Mouse (Mus musculus) v-Abl transformed pro-B cells (cell line): ENCODE results near the gene Klf2.

Experiments
- in situ Hi-C, 2 experiments: fragments of 400-800 bp; cut with MboI; formaldehyde crosslinking; loops; one replicate each; pipeline ENCODE4 v1.15.1; 2025; ENCODE audit not compliant: unreplicated experiment in 2 of 2

Gene Klf2

DNA sequence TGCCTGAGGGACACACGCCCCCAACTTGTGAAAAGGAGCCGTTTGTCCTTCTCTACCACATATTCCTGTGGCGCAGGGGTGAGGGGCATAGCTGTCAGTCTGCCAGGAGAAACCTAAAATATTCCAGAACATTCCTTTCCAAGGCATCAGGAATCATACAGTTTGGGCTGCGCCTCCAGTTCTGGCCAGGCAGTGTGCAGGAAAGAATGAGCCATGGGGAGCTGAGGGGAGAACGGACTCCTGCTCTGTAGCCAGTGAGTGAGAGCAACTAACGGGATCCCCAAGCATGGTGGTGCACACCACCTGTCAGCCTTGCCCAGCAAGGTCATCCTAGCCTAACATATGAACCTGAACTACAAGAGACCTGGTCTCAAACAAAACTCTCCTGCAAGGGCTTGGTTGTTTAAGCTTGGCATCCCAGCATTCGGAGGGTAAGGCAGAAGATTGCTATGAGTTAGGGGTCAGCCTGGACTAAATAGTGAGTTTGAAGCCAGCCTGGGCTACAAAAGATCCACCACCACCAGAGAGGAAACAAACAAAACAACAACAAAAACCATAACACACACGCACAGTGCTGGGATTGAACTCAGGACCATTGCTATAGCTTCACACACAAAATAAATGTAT is 15.7 kb upstream of the Klf2 start:
- in situ Hi-C loops = loop anchor here in 1 of 2 experiments (5.0 kb wide), 2 partner anchors 36 to 49 kb away; no protein-coding TSS in a partner anchor

DNA sequence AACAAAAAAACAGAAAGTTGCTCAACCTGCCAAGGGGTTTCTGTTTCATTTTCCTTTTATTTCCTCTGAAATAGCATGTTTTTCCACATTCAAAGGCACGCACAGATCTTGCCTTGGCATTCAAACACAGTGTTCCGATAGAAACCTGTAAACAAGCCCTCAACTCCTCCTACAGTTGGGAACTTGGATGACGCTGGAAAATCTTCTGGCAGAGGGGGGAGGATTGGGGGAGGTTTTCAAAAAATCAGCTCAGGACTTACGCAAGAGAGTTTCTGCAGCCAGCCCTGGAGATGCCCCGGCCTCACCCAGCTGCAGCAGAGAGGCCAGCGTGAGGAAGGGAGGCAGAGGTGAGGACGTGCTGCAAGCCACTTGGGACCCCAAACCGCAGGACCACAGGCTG is 15.2 kb upstream of the Klf2 start:
- in situ Hi-C loops = loop anchor here in 1 of 2 experiments (5.0 kb wide), 2 partner anchors 36 to 49 kb away; no protein-coding TSS in a partner anchor

DNA sequence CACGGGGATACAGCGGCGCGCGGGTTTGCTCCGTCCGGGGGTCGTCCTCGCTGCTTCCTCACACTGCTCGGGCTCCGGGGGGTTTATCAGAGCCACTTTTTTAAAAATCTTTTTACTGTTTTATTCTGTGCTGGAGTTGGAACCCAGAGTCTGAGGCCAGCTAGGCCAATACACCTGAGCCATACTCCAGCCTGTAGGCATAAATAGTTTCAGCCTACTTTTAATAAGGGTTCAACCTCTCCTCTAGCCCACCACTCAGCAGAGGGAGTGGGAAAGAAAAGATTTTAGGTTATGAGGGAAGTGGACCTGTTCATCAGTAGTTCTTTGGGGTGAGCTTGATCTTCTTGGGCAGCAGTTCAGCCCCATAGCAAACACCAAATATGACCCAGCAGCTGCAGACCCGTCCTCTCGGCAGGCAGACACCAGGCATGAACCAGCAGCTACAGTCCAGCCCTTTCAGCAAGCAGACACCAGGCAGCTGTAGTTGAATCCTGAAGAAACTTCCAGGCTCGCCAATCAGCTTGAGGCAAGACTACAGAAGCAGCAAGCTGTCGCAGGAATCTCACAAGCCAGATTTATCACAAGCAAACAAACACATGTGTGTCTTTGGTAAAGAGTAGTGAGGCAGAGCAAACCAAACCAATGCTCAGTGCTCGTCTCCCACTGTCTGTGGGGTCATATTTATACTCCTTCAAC is 13.5 kb upstream of the Klf2 start, which contains the start of gene Gm10282:
Gene Gm10282 (minus strand): TSS at position 51 of the 696 bp plus-strand sequence.
- in situ Hi-C loops = loop anchor here in 1 of 2 experiments (5.0 kb wide), 1 partner anchor 47 kb away; no protein-coding TSS in a partner anchor

DNA sequence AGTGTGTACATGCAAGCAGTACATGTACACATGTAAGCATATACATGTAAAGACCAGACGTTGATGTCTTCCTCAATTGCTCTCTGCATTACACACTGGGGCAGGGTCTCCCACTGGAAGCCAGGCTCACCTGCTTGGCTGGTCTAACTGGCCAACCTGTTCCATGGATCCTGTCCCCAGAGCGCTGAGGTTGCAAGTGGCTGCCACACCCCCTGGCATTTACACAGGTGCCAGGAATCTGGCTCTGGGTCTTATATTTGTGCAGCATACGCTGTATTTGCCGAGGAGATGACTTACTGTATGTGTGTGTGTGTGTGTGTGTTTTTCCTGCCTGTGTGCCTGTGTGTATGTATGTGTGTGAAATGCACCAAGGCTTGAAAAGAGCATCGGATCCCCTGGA is 11.9 kb upstream of the Klf2 start:
- in situ Hi-C loops = loop anchor here in 1 of 2 experiments (5.0 kb wide), 1 partner anchor 45 kb away; no protein-coding TSS in a partner anchor

DNA sequence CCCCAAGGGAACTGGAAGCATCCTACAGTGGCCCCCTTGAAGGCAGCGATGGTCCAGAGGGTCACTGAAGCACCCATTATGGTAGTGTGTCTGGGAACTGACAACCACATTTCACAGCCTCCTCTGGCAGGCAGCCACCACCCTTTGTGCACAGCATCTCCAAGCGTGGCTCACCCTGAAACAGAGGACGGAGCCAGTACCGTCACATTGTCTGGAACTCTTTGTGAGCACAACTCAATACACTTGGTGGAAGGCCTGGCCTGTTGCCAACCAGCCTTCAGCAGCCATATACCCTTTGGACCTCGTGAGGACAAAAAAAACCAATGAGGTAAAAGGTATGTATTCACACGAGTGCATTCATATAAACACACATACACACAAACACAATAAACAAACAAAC is 10.6 kb upstream of the Klf2 start:
- in situ Hi-C loops = loop anchor here in 1 of 2 experiments (5.0 kb wide), 1 partner anchor 44 kb away; no protein-coding TSS in a partner anchor

DNA sequence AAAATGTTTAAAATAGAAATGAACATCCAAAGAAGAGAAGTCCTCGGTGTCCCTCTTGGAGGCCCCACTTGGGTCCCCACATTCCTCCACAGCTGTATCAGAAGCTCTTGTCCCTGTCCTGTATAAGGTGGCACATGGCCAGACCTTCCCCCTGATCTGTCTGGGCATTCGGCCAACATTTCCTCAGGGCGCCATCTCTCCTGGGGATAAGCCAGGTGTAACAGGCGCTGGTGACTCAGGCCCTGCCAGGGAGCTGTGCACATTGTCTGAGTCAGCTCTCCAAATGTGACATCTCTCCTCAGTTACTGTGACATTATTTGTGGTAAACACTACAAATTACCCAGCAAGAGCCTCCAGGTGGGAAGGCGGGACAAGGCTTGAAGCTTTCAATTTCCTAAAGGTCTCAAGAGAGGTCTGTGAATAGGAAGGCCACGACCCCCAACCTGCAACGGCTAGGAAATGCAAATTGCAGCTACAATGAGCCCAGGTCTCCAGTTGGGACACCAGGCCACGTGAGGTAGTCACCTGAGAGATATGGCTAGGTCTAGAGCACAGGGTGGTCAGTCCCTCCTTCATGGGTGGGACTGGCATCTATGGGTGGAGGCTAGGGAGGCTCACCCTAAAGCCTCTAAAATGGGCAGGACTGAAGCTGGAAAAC is 7.9 kb upstream of the Klf2 start:
- in situ Hi-C loops = no loop called here

DNA sequence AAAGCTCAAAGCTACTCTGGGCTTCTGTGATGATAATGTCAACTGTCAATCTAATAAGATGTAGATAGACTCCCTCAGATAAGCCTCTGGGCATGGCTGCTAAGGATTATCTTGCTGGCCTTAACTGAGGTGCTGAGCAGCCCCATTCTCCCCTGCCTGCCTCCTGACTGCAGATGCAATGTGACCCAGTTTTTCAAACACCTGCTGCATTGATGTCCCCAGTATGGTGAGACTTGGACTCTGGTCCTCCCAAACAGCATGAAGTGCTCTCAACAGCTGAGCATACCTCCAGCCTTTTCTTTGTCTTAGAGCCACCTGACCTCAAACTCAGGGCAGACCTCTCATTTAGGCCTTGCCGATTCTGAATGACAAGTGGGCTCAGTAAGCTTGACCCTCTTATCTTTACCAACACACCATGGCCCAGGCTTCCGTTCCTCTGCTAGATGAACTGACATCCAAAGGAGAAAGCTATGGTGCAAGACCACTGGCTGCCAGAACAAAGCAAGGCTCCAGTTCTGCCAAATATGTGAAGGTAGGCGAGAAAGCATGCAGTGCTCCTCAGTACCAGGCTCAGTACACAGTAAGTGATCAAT is 5.8 kb upstream of the Klf2 start:
- in situ Hi-C loops = no loop called here

DNA sequence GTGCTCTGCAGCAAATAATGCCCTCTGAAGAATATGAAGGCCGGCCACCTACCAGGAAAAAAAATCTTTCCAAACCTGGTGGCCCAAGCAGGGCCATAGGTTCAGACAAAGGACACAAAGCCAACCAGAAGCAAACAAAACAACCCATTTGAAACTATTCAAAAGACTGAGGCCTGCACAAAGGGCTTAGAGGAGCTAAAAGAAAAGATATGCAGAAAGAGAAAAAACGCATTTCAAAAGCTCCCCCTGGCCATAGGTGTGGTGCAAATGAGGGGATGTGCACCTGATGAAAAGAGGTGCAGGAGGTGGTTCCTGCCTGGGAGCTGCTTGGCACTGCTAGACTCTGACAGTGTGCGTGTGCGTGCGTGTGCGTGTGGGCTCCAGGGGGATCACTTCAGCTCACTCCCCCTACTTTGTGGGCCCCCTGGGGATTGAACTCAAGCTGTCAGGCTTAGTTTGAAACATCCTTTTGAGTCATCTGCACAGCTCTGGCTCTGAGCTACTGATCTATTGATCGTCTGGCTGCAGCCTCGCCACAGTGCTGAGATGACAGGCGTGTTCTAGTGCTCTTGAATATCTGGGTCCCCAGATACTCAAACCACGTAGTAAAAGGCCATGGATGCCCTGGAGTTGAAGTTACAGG is 2.7 kb upstream of the Klf2 start:
- in situ Hi-C loops = no loop called here

DNA sequence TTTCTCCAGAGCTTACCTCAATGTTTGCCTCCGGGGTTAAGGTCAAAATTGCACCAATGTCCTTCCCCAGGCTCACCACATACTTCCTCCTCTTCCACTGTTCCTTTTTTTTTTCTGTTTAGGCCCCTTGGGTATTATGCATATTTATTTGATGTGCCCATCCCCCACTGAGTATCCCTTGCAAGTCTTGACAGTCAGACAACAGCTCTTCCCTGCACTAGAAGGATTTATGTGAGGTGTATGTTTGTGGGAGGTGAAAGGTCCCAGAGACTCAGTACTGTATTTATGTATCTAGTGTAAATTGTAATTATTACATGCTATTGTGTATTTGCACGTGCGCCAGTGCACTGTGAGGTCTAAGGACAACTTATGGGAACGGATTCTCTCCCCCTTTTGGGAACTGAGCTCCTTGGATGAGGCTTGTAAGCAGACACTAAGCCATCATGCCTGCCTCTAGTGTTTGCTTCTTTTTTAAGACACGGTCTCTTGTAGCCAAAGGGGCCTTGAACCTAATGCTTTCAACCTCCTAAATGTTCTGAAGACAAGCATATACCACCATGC is 1.0 kb upstream of the Klf2 start:
- in situ Hi-C loops = no loop called here

DNA sequence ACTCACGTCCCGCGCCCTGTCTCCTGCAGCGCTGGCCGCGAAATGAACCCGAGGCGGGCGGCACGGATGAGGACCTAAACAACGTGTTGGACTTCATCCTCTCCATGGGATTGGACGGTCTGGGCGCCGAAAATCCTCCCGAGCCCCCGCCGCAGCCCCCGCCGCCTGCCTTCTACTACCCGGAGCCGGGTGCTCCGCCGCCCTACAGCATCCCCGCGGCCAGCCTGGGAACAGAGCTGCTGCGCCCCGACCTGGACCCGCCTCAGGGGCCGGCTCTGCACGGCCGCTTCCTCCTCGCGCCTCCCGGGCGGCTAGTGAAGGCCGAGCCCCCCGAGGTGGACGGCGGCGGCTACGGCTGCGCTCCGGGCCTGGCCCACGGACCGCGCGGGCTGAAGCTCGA is 564 bp downstream of the Klf2 start:
- in situ Hi-C loops = no loop called here

DNA sequence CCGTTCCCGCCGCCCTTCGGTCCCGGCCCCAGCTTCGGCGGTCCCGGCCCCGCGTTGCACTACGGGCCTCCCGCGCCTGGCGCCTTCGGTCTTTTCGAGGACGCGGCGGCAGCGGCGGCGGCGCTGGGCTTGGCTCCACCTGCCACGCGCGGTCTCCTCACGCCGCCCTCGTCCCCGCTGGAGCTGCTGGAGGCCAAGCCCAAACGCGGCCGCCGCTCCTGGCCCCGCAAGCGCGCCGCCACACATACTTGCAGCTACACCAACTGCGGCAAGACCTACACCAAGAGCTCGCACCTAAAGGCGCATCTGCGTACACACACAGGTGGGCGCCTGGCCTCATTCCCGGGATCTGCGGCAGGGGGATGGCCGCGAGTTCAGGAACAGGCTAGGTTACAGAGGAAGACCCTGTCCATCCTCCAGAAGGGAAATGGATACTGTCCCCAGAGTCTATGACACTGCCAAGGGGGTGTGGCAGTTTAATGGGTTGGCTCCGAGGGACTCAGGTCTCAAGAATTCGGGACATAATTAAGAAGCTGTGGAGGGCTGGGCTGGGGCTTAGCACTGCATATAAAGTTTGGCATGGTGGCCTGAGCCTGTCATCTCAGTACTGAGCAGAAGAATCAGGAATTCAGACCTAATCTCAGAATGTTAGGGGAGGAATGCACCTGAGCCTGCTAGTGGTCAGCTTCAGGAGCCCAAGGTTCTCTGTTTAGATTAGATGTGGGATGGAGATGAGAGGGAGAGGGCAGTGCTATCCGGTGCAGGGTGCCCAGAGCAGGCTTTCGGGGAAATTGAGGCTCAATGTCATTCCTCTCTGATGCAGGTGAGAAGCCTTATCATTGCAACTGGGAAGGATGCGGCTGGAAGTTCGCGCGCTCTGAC is 1.3 kb downstream of the Klf2 start:
- in situ Hi-C loops = no loop called here

DNA sequence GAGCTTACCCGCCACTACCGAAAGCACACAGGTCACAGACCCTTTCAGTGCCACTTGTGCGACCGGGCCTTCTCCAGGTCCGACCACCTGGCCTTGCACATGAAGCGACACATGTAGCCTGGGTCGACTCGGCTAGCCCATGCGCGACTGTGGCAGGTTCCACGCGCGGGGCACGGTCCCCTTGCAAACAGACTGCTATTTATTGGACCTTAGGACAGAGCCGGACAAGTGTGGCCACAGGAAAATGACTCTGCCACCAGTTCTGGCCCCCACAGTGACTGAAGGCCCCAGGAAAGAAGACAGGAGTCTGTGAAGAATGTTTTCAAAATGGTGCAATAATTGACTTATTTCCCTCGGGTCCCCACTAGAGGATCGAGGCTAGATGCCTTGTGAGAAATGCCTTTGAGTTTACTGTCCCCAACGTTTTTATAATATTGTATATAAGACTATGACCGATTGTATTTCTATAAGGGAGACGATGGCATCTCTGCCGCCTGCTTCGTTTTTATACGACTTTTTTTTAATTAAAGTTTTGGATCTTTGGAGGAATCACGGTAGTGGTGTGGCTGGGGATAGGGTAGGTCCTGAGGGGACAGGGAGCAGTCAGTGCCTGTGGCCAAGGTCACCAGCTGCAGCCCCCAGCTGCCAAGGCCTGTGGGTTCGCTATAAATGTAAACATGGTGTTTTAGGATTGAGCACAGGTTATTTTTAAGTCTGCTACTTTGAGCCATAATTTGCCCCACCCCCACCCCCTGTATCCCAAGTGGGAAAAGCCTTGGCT is 2.2 kb downstream of the Klf2 start:
- in situ Hi-C loops = no loop called here

DNA sequence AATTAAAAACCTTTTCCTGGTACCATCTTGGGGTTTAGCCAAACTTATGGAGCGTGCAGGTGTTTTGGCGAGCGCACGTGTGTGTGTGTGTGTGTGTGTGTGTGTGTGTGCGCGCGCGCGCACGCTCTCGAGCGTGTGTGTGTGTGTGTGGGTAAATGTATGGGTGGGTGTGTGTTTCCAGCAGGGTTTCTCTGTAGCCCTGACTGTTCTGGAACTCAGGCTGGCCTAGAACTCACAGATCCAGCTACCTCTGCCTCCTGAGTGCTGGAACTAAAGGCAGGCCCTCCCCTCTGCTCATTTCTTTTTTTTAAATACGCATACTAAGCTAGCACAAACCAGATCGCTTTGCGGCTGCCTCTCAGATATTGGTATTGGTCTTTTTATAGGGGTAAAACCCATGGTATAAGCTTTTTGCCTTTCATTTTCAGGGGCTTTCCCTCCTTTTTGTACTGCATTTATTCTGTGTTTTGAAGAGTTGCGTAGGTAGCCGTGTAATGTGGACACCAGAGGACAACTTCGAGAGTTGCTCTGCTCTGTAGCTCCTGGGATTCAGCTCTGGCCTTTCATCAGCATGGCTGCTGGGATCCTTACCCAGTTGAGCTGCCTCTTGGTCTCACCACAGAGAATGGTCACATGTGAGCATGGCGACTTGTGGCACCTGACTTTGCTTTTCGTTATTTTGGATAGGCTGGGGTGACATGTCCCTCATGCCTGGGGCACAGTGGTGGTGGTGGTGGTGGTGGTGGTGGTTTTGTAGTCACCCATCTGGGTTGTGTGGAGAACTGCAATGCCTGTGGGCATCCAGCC is 3.0 kb downstream of the Klf2 start:
- in situ Hi-C loops = no loop called here

DNA sequence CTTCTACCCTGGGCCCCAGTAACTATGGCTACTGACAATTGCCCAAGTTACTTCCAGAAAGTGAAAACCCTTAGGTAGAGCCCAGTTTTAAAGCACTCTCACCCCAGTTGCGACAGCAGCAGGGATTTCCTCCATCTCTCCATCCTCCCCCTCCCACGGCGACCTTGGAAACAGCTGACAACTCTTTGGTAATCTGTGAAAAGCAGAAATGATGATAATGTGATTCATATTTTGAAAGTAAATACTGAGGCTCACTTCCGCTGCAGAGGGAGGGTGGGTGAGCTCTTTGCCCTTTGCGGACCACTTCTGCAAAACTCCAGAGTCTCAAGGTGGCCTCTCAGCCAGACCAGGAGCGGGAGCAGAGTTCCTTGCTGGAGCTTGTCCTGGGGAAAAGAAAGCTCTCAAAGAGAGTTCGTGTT is 3.6 kb downstream of the Klf2 start:
- in situ Hi-C loops = no loop called here

DNA sequence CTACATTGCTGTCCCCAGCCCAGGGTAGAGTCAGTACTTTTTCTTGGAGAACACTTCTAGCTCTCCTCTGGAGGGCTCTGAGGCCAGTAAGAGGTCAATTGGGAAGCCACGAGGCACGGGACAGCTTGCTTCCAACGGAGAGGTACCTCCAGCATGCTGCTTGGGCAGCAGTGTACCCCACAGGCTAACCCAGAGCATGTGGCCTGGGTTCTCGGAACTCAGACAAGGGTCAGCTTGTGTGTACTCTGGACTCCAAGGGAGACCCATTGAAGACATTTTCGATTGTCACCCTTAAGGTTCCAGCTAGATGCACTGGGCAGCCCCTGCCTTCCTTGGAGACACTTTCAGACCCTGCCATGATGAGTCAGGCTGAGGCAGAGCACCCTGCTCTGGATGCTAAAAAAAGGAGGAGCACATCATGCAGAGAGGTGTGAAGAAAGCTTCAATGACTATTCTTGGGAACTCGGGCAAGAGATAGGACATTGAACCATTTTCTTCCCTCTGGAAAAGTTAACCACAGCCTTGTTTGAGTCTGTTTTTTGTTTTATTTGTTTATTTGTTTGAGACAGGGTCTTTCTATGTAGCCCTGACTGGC is 4.4 kb downstream of the Klf2 start:
- in situ Hi-C loops = no loop called here

DNA sequence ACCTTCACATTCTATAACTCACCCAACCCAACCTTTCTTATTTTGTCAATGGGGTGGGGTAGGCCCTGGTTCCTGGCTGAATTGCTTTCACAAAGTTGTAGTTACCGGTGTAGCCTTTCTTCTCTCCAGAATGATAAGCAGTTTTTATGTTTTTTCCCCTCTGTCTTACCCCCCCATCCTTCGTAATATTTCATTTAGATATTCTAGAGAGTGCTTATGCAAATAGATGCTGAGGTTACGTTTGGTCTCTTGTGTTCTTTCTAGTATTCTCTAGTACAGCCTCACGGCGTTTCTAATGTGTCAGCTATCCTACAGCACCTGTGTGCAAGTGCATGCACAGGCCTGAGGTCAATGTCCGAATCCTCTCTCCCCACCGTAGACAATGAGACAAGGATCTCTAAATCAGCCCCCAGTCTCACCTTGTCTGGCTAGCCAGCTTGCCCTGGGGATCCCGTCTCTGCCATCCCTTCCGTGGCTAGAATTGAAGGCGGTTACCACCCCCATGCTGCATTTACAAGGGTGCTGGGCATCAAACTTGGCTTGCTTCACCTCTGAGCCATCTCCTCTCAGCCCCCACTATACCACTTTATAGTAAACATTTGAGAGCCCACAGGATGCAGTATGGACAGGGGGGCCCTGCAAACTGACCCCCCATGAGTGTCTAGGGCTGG is 5.3 kb downstream of the Klf2 start:
- in situ Hi-C loops = no loop called here

DNA sequence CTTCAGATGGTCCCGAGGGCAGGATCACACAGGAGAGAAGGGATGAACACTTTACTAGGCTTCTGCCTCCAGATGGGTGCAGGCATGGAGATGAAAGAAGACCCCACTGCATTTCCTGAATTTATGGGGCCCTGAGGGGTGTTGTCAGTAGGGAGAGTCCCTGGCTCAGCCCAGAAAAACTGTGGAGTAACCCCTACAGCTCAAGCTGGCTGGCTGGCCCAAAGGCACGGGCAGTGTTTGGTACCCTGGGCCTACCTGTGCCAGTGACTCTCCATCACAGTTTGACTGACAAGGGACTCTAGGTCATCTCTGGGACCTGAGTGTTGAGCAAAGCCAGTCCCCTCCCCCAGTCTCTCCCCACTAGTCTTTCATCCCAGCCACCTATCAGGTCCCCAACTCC is 5.9 kb downstream of the Klf2 start:
- in situ Hi-C loops = no loop called here
